Mouse (Mus musculus) kidney, adult 8-10 months (tissue): Measurements from ENCODE around the gene Gfra1.

Experiments
- DNase-seq, 2 experiments: peaks; one replicate each; pipeline ENCODE4 v3.0.0; 2022

Gfra1 gene

DNA sequence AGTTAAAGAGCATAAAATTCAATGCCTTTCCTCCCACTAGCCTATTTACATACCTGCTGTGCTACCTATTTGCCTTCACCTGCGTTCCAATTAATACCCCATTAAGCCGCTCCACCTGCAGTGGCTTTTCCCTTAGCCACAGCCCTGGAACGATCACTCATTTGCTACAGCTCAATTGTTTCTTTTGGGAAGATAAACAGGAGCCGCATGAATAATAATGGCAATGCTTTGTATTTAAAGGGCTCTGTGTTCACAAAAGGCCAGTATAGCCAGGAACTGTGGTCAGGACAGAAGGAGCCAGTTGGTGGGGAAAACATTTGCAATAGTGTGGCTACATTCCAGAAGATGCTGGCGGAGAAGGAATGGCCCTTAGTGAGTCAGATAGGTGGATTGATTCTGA is 141.1 kb downstream of the Gfra1 start:
- no peak for DNase-seq

DNA sequence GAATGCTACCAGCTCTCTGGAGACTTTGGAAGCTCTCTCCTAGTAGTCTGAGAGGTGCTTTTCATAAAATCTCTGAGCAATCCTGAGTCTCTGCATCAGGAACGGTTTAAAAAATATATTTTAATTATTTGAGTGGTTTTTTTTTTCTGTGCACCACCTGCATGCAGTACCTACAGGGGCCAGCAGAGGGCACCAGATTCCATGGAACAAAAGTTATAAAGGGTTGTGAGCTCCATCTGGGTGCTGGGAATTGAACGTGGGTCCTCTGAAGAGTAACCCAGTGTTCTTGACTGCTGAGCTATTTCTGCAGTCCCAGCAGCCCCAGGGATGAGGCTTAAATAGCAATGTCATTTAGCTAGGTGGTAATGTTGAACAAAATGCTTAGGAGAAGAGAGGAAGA is 141.9 kb downstream of the Gfra1 start:
- no peak for DNase-seq

DNA sequence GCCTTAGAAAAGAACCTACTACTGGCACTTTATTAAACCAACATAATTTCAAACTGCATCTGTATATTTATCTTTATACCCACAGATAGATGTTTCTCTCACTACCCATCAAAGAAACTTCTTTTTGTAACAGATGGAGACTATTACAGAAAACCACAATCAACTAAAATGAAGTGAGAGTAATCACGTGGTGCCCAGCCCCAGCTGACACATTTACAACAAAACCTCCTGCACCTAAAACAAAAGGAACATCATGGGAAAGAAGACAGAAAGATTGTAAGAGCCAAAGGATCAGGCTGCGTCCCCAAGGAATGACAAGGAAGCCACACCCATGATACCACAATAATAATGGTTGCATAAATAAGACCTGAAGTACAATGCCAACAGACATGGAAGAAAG is 143.2 kb downstream of the Gfra1 start:
- no peak for DNase-seq

DNA sequence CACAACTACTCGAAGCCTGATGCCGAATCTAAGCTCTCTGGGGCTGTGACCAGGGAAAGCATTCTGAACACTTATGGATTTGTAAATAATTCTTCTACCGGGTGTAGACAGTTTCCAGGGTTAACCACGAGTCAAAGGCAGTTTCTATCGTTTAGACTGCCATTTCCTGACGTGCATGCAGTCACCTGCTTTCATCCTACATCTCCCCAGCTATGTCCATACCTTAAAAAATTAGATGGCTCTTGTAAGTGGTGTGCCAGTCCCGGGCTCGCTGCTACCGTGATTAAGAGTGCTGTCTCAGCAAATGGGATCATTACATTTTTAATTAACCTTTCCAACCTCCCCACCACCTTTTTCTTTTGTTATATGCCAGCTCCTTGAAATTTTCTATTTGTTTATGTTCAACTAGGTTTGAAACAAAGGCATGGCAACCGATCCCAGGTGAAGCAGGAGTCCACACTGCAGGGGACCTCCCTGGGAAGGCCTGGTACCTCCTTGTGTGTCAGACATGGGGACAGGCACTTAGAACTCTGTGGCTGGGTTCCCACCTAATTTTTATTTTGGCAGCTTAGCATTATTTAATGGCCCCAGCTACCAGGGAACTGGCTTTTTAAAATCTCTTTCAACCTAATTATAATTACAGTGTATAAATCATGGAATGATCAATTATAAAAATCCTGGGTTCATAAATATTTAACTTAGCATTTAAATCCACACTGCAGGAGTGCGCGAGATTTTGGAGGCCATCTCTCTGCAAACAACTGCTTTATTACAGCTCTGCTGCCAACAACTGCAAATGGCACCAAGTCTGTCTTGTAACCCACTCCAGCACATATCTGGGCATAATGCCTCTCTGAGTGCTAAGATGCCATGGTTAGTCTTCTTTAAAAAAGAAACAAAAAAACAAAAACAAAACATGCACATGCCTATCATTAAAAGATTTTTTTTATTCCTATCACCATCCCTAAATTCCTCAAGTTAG is 145.1 kb downstream of the Gfra1 start:
- no peak for DNase-seq

DNA sequence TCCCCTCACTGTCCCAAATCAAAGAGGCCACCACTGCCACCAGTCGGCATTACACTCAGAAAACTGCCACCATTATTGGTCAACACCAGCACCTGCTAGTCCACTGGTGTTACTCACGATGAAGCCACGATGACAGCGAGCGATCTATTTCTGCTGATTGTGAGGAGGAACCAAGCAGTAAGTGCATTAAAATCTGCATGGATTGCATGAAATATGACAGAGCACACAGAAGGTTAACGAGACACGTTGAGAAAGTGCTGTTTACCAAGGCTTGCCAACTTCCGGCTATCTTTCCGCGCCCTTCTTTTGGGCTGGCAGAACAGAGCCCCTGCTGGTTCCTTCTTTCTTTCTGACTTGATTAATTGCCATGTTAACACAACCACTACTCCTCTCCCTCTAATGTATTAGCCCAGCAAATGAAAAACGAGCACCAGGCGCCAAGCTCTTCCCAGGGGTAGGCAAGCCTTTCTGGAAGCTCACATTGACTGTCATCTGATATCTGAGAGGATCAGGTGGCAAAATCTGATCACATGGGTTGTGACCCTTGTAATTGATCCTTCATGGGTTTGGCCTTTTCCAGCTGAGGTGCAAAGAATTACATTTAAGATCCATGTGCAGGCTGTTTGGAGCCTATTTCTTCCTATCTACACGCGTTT is 146.0 kb downstream of the Gfra1 start:
- no peak for DNase-seq

DNA sequence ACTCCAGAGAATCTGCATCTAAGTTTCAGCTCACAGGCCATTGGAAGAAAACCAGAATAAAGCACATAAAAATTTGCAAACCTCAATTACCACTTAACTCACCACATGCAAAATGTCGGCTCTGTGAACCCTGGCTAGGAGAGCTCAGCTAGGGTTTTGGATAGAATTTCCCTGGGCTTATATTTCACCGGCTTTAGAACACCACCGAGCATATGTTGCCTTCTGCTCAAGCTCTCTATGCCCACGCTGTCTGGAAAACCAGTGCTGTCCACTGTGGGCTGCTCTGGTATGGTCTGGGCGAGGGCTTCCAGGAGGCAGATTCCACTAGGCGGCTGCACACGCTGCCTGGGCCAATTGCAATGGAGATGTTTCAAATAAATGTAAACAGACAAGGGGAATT is 154.6 kb downstream of the Gfra1 start:
- DNase-seq, result no peak

GRCm38 (mm10) chr19:58297926-58298325 is 157.8 kb downstream of the Gfra1 start:
- no peak for DNase-seq

- no peak for DNase-seq
These were observed 158.9 kb downstream of the Gfra1 start for GRCm38 (mm10) chr19:58296842-58297190.

DNA sequence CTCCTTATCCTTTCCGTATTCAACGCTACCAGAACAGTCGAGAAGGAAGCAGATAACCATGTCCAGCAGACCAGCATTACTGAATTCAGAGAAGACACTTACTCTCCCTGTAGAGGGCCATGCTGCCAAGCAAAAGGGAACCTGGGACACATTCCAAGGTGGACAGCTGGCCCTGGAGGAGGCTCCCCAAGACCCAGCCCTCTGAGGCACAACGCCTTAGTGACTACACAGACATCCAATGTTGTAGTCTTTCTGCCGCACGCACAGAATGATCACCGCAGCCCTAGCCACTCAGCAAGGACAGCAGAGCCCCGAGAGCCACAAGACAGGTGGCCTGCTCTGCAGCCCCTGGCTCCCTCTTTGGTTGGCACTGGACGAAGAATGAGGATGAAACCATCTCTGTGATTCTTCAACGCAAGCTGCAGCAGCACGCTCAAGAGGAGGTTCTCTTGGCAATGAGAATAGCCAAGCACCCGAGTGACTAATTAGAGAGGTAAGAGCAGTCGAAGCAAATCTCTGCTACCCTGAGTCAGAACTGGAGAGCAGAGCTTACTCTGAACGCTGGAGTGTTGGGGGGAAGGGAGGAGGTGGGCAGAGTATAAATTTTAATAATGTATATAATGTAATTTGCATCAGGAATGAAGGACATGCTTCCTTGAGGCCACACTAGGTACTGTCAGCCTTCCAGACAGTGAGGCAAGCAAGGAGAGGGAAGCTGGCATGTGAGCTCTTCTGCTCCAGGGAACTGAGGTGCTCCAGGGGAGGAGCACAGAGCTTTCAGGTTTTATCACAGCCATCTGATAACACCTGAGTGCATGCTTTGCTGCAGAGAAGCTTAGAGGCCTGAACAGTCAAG is 159.5 kb downstream of the Gfra1 start:
- no peak for DNase-seq

DNA sequence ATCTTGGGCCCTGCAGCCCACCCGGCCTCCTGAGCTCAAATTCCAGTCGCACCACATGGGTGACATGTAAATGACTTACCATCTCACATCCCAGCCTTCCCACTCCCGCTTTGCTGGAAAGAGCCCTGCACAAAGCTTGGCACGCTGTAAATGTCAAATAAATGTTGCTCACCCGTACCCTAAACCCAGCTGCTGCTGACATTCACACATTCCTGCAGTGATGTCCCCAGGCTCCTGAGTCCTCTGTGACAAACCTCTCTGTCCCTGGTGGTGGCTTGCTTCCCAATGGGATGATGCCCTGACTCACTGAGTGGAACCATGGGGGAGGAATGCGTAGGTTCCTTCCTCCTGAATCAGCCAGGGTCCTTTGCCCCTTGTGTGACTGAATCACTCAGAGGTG is 167.6 kb downstream of the Gfra1 start:
- DNase-seq, result no peak

GRCm38 (mm10) chr19:58275281-58275680 is 180.4 kb downstream of the Gfra1 start:
- DNase-seq, result no peak

- no peak for DNase-seq
These were observed 183.9 kb downstream of the Gfra1 start for GRCm38 (mm10) chr19:58271815-58272214.

DNA sequence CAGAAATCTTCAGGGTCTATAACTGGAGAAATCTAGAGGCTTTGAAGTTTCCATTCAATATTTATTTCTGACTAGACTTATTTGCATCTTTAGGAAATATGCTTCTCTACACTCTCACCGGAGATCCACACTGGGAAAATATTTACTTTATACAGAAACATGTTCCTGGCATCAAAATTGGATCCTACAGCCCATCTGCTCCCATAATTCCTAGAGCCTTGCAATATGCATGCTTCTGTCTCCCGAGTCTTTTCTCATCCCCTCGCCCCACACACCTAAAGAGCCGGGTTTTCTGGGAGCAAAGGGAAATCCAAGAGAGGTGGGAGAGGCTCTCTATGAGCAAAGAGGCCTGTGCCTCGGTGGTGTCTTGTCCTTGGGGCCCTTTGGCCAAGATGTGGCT is 184.9 kb downstream of the Gfra1 start:
- DNase-seq, result no peak

- DNase-seq, result no peak
These were observed 187.2 kb downstream of the Gfra1 start for GRCm38 (mm10) chr19:58268476-58268875.

GRCm38 (mm10) chr19:58266600-58266999 is 189.1 kb downstream of the Gfra1 start:
- DNase-seq, result no peak

DNA sequence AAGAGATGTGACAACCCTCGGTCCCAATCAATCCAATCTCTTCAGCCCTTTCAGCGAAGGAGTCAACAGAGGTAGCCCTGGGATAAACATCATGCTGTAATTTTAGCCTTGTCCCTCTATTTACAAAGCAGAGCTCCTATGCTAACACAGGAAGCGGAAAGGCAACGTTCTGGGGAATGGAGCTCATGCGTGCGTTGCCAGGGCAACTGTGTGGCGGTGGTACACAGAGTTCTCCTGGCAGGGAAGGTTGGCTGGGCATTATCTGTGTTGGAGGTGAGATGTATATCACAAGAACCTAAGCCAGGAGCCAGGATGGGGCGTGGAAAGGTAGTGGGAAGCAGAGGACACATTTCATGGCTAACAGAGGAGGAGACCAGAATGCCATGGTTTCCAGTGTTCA is 194.8 kb downstream of the Gfra1 start:
- DNase-seq, result no peak

DNA sequence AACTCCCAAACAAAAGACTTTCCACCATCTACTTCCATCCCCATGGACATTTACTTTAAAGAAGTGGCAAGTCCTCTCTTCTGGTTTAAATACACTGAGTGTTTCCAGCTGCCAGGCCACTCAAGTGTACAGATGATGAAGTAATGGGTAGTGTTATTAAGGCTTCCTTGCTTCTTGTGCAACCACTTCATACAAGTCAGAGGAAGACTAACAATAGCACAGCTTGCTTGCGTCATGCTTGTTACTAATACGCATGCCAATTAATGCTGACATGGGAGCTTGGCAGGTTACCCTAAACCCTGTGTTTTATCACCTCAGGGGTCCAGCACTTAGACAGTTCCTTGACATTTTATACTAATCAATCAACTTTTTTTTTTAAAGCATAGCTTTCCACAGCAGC is 196.5 kb downstream of the Gfra1 start:
- no peak for DNase-seq

DNA sequence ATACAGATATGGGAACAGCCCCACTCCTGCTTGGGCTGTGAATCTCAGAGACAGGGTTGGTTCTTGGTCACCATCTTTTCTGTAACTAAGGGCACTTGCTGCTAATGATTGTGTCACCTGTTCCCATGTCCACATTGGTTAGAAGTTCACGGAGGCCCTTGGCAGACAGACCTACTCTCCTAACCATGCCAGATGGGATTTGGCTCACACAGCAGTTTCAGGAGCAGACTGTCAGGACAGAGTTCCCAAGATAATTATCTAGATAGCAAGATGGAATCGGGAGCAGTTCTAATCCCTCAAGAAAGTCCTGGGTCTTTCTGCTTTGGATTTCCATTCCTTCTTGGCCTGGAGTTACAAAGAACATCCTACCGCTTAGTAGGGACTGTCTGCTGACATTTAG is 199.2 kb downstream of the Gfra1 start:
- no peak for DNase-seq

DNA sequence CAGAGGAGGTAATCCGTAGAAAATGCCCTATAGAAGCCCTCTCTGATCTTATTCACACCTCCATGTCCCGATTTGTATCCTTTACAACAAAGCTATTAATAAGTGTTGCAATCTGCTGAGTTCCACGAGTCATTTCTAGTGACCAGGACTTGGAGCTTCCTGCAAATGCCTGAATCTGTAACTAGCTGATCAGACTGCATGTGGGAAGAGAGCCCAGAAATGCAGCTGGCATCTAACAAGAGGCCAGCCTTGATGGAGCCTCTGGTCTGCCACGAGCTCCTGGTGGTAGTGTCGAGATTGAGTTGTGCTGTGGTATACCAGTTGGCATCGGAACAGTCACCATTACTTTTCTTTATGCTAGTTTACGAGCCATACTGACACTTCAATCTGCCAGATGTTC is 200.3 kb downstream of the Gfra1 start:
- no peak for DNase-seq

GRCm38 (mm10) chr19:58254172-58254571 is 201.5 kb downstream of the Gfra1 start:
- no peak for DNase-seq

GRCm38 (mm10) chr19:58251698-58252097 is 204.0 kb downstream of the Gfra1 start:
- DNase-seq, result no peak

- DNase-seq, result no peak
These were observed 204.6 kb downstream of the Gfra1 start for GRCm38 (mm10) chr19:58251095-58251494.

DNA sequence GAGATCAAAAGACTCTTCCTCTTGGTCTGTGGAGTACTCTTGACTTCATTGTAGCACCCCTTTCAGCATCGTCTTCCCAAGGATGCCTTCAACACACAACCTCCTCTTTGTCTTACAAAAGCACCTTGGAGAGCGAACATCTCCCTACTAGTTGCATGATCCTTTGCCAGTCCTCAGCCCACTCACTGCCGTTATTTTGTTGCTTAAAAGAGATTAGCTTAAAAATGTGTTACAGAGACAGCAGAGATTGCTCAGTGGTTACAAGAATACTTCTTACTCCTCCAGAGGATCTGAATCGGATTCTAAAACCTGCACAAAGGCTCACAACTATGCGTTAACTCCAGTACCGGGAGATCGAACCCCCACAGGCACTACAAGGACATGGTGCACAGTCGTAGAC is 205.5 kb downstream of the Gfra1 start:
- DNase-seq, result no peak
